Mouse (Mus musculus): ENCODE measurements around the gene Sorcs1. TPM values are rescaled to one million over a fixed set of nuclear protein-coding genes. Genes with fewer than 3 reads are reported as not detected.

Sorcs1 gene
- polyA plus RNA-seq, 1 experiment from 2014 or later = 10.2 TPM

DNA sequence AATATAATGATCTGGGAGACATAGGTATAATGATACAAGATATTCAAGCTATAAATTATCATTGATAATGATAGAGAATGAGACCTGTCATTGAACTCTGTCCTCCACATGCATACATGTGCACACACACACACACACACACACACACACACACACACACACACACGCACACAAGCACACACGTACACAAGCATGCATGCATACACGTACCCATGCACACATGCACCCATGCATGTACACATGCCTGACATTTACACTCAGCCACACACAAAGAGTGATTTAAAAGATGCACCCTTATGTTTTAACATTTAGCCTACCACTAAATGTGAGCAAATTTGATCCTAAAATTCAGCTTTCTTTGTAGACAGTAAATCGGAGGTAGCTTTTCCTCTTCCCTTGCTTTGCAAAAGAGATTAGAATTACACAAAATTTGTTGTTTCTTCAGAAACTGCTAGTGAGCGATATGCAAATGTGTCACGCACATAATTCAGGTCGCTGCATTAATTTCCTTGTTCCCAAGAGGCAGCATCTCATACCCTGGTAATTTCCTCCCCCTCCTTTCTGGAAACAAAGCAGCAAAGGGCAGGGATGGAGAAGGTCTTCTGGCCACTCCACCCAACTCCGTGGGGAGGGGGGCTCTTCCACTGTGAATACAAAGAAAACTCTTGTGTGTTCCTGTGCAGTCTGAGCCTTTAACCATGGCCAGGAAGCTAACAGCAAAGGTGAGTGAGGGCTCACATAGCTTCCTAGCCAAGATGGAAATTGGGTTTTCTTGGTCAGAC lies 38.0 kb downstream of the Sorcs1 start:
- H3K9ac ChIP-seq = no peak overlapping the region
- H3K9me3 ChIP-seq = no peaks in the 10 kb centered on the region
- H3K27ac ChIP-seq = no peak overlapping the region
- peaks cover 6% of the 10 kb centered on the region; the same call in 1 of the 2 replicates for H3K4me1 ChIP-seq
- no peaks in the 10 kb centered on the region for H3K27me3 ChIP-seq (replicated peaks)
- no peaks in the 10 kb centered on the region for H3K36me3 ChIP-seq
- 66% methylated on average over 8 of the region's 8 CpGs for WGBS
- no peak overlapping the region for H3K4me3 ChIP-seq
- no peak overlapping the region for H3K4me2 ChIP-seq (replicated peaks)
- ATAC-seq (ENCODE audit: low FRiP score, low read depth) = peak; percentile 29; the same call in 1 of the 2 replicates

DNA sequence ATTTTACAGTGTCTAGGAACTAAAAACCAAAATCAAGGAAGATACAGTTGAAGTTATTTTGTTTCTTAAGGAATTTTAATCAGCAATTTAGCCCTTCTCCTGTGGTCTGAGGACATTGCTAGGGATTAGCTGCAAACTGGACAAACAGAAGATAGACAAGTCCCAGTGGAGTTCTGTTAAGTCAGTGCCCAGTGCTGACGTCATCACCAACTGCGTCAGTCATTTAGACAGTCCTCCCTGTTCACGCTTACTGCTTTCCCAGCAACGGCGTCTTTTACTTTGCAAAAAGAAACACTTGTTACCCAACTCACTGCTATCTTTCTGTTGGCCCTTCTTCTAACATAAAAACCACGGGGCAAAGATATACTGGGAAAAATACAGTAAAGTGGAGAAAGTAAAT lies 40.3 kb downstream of the Sorcs1 start:
- Histone ChIP-seq H3K4me1 (peaks cover 6% of the 10 kb centered on the region; the same call in 1 of the 2 replicates), H3K27ac (no peak overlapping the region), H3K4me2 (replicated peaks) (no peak overlapping the region), H3K9ac (no peak overlapping the region), H3K9me3 (no peaks in the 10 kb centered on the region), H3K27me3 (replicated peaks) (no peaks in the 10 kb centered on the region), H3K36me3 (no peaks in the 10 kb centered on the region), H3K4me3 (no peak overlapping the region)
- ATAC-seq (ENCODE audit: low FRiP score, low read depth) = no peak
- 78% methylated on average over 6 of the region's 6 CpGs for WGBS

DNA sequence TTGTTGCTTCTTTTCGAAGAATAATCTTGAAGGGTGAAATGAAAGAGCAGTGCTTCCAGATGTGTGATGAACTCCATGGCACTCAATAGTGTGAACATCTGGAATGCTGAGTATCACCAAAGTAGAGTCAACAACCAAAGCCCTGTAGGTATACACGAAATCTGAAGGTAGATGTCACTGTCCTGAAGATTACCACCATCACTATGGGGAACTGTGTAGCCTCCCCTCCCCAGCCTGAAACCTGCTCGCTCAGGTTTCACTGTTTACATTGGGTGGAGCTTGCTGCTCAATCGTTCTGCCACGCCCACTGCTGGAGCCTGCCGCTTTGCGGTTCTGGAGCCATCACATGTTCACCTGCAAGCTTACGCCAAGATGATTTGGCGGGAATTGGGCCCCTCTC lies 64.4 kb downstream of the Sorcs1 start:
- ATAC-seq (ENCODE audit: low FRiP score, low read depth) = no peak
- no peak overlapping the region for H3K9ac ChIP-seq
- H3K4me1 ChIP-seq = peaks cover 4% of the 10 kb centered on the region; the same call in 1 of the 2 replicates
- H3K27me3 ChIP-seq (replicated peaks) = no peaks in the 10 kb centered on the region
- H3K27ac ChIP-seq = no peak overlapping the region
- no peaks in the 10 kb centered on the region for H3K9me3 ChIP-seq
- H3K4me3 ChIP-seq = no peak overlapping the region
- H3K4me2 ChIP-seq (replicated peaks) = no peak overlapping the region
- H3K36me3 ChIP-seq = no peaks in the 10 kb centered on the region
- WGBS = 34% methylated on average over 9 of the region's 9 CpGs

DNA sequence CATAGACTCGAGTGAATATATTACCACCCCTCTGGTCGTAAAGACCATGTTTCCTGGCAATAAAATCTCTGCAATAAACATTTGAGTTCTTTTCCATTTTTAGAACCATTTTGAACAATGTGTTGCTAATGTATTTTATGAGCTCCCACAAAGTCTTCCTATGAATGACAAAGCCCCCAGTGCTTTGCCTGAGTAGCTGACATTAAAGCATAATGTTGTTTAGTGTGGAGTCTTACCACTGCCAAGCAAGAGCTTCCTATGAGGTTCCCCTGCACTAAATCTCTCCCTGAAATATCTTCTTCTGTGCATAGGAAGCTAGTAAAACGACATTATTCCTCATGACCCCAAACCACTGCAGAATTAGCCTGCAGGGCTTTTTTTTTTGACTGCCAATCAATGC lies 66.8 kb downstream of the Sorcs1 start:
- WGBS = 30% methylated on average over 3 of the region's 3 CpGs
- H3K27ac ChIP-seq = no peak overlapping the region
- H3K27me3 ChIP-seq (replicated peaks) = no peaks in the 10 kb centered on the region
- no peaks in the 10 kb centered on the region for H3K9me3 ChIP-seq
- H3K36me3 ChIP-seq = no peaks in the 10 kb centered on the region
- H3K9ac ChIP-seq = no peak overlapping the region
- ATAC-seq (ENCODE audit: low FRiP score, low read depth) = no peak
- no peak overlapping the region for H3K4me2 ChIP-seq (replicated peaks)
- H3K4me1 ChIP-seq = no peaks in the 10 kb centered on the region
- H3K4me3 ChIP-seq = no peak overlapping the region

DNA sequence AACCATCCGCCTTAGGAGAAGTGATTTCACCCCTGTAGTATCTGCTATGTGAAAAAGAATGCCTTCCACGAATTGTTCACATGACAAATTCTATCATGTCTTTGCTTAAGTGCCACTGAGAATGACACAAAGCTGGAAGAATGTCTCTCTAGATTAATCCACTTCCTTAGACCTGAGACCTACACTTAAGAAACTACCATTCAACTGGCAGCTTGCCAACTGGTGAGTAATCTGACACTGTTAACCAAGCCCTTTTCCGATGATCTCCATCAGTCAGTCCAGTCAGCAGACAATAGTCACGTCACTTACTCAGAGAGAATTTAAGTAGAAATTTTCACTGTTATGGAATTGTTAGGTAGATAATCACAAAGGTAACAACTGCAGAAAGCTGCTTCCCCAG lies 74.6 kb downstream of the Sorcs1 start:
- Histone ChIP-seq H3K9ac (no peak overlapping the region), H3K27ac (no peak overlapping the region), H3K27me3 (replicated peaks) (no peaks in the 10 kb centered on the region), H3K9me3 (no peaks in the 10 kb centered on the region), H3K4me2 (replicated peaks) (no peak overlapping the region), H3K4me1 (no peaks in the 10 kb centered on the region), H3K36me3 (no peaks in the 10 kb centered on the region), H3K4me3 (no peak overlapping the region)
- 81% methylated on average over 4 of the region's 4 CpGs for WGBS
- no peak for ATAC-seq (ENCODE audit: low FRiP score, low read depth)

DNA sequence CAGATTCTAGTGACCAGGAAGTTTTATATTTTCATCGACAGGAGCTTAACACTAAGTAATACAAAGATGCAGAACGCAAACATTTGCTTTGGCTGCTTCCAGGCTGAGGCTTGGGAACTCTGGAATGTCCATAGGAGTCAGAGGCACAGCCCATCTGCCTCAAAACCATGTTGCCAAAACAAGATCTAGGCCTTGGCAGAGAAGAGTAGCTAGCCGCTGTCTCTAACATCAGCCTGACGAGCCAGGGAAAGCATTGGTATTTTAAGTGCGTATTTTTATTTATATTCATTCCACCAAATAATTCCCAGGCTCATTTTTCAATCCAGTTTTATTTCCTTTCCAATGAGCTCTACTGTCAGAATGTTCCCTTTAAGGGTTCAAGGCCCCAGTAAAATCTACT lies 75.1 kb downstream of the Sorcs1 start:
- H3K9me3 ChIP-seq = no peaks in the 10 kb centered on the region
- 92% methylated on average over 5 of the region's 5 CpGs for WGBS
- no peak overlapping the region for H3K9ac ChIP-seq
- no peak for ATAC-seq (ENCODE audit: low FRiP score, low read depth)
- H3K4me1 ChIP-seq = no peaks in the 10 kb centered on the region
- no peak overlapping the region for H3K27ac ChIP-seq
- no peak overlapping the region for H3K4me2 ChIP-seq (replicated peaks)
- no peaks in the 10 kb centered on the region for H3K36me3 ChIP-seq
- no peak overlapping the region for H3K4me3 ChIP-seq
- no peaks in the 10 kb centered on the region for H3K27me3 ChIP-seq (replicated peaks)

DNA sequence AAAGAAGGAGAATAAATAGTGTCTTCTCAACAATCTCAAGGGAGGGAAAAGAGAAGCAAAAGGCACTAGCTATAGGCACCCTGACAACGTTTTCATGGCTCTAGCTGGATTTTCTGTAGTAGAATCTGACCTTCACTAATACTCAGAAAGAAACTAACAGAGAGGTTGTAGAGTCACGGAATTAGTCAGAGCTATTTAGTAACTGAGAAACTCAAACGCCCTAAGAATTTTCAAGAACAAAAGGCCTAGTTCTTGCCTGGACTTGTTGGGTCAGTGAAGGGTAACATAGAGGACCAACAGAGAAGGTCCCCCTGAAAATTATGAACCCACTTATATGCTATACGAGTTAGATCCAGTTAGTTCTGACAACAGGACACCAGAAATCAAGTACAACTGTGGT lies 81.1 kb downstream of the Sorcs1 start:
- H3K4me2 ChIP-seq (replicated peaks) = no peak overlapping the region
- no peaks in the 10 kb centered on the region for H3K27me3 ChIP-seq (replicated peaks)
- H3K4me3 ChIP-seq = no peak overlapping the region
- no peak overlapping the region for H3K27ac ChIP-seq
- H3K36me3 ChIP-seq = no peaks in the 10 kb centered on the region
- no peak overlapping the region for H3K9ac ChIP-seq
- no peak for ATAC-seq (ENCODE audit: low FRiP score, low read depth)
- WGBS = 85% methylated on average over 4 of the region's 4 CpGs
- no peaks in the 10 kb centered on the region for H3K9me3 ChIP-seq
- no peaks in the 10 kb centered on the region for H3K4me1 ChIP-seq

DNA sequence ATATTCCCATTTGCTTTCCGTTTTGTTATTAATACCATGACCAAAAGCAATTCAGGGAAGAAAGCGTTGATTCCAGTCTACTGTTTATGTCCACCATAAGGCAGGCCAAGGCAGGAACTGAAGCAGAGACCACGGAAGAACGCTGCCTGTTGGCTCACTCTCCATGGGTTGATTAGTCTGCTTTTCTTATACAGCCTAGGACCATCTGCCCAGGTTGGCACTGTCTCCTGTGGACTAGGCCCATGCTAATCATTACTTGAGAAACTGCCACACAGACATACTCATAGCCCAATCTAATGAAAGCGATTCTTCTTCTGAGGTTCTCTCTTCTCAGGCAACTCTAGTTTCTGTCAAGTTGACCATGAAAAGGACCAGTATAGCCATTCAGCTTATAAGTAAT lies 92.3 kb downstream of the Sorcs1 start:
- no peaks in the 10 kb centered on the region for H3K36me3 ChIP-seq
- H3K27me3 ChIP-seq (replicated peaks) = no peaks in the 10 kb centered on the region
- no peaks in the 10 kb centered on the region for H3K4me1 ChIP-seq
- no peak for ATAC-seq (ENCODE audit: low FRiP score, low read depth)
- 94% methylated on average over 5 of the region's 5 CpGs for WGBS
- no peak overlapping the region for H3K4me2 ChIP-seq (replicated peaks)
- no peak overlapping the region for H3K4me3 ChIP-seq
- no peak overlapping the region for H3K27ac ChIP-seq
- H3K9ac ChIP-seq = no peak overlapping the region
- no peaks in the 10 kb centered on the region for H3K9me3 ChIP-seq

DNA sequence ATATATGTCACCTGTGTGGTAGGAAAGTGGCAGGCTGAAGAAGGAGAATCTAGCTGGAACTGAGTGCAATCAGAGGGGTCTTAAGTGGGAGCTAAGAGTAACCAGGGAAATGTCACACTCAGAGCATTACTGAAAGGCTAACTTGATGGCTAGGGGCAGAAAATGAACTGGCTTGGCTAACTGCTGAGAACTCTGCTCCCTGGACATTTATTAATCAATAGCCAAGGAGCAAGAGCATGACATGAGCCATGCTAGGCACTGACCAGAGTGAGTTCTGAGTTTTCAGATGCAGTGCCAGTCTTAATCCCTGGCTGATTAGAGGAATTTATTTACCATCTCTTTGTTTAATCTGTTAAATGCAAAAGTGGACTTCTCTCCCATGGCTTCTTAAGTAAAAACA lies 95.5 kb downstream of the Sorcs1 start:
- H3K9ac ChIP-seq = no peak overlapping the region
- H3K4me2 ChIP-seq (replicated peaks) = no peak overlapping the region
- no peaks in the 10 kb centered on the region for H3K9me3 ChIP-seq
- H3K4me1 ChIP-seq = no peaks in the 10 kb centered on the region
- no peak overlapping the region for H3K27ac ChIP-seq
- H3K36me3 ChIP-seq = no peaks in the 10 kb centered on the region
- H3K27me3 ChIP-seq (replicated peaks) = no peaks in the 10 kb centered on the region
- H3K4me3 ChIP-seq = no peak overlapping the region
- no peak for ATAC-seq (ENCODE audit: low FRiP score, low read depth)

DNA sequence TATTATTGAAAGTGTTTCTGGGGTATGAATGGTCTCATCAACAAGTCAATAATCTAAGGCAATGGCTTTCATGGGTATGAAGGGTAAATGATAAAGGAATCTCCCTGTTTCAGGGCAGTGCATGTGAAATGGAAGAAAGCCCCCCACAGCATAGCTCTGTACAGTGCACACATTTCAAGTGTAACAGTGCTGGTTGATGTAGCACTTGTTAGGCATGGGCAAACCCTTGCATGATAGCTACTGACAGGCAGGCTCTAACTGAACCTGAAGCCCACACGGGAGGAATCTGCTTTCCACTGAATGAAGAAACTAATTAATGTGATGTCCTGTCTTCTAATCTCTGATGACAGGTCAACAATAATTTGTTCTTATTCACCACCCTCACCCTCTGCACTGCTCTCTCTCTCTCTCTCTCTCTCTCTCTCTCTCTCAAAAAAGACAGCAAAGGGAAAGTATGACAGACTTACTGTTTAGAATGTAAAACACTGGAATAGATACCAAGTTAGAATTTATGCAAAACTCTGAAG lies 108.7 kb downstream of the Sorcs1 start:
- H3K27ac ChIP-seq = no peak overlapping the region

DNA sequence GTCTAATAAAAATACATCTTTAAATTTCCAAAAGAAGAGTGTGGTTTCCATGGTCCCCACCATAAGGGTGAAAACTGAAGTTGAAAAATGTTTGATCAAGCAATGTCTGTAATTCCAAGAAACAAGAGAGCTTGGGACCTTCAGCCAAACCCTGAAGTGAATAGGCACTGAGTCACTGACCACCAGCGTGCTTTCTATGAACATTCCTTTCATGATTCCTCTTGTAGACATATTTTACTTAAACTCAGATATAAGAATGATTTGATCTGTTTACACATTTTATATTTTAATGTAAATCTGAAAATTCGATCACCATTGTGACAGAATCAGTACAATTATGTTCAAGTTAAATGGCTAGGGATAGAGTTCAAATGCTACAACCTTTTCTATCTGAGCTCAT lies 112.1 kb downstream of the Sorcs1 start:
- no peak overlapping the region for H3K27ac ChIP-seq
- no peaks in the 10 kb centered on the region for H3K36me3 ChIP-seq
- no peak for ATAC-seq (ENCODE audit: low FRiP score, low read depth)
- no peak overlapping the region for H3K4me3 ChIP-seq
- no peaks in the 10 kb centered on the region for H3K27me3 ChIP-seq (replicated peaks)
- no peak overlapping the region for H3K9ac ChIP-seq
- no peak overlapping the region for H3K4me2 ChIP-seq (replicated peaks)
- H3K4me1 ChIP-seq = no peaks in the 10 kb centered on the region
- H3K9me3 ChIP-seq = no peaks in the 10 kb centered on the region
- WGBS = 92% methylated on average over 2 of the region's 2 CpGs

More for the DNA sequence above, 108.7 kb downstream of the Sorcs1 start:
- ATAC-seq (ENCODE audit: low FRiP score, low read depth) = no peak
- Histone ChIP-seq H3K9ac (no peak overlapping the region), H3K9me3 (no peaks in the 10 kb centered on the region), H3K36me3 (no peaks in the 10 kb centered on the region), H3K4me1 (no peaks in the 10 kb centered on the region), H3K4me3 (no peak overlapping the region), H3K27me3 (replicated peaks) (no peaks in the 10 kb centered on the region), H3K4me2 (replicated peaks) (no peak overlapping the region)
- 82% methylated on average over 1 of the region's 1 CpGs for WGBS

DNA sequence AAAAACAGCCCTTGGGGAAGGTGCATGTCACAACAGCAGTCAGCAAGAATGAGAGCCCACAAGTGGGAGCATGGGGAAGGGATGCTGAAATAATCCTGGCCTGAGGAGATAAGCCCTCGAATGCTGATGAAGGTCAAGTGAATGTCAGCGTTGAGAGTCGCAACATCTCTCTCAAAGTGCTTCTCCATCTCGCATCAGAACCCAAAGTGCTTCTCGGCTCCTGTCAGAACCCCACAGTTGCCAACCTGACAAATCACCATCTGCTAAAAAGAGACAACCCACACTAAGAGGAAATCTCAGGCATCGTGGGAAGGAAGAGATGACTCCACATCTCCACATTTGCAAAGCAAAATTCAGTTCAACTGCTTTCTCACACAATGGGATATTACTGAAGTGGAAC lies 119.7 kb downstream of the Sorcs1 start:
- H3K4me1 ChIP-seq = no peaks in the 10 kb centered on the region
- H3K9me3 ChIP-seq = no peaks in the 10 kb centered on the region
- 58% methylated on average over 6 of the region's 6 CpGs for WGBS
- no peaks in the 10 kb centered on the region for H3K36me3 ChIP-seq
- no peak for ATAC-seq (ENCODE audit: low FRiP score, low read depth)
- no peak overlapping the region for H3K9ac ChIP-seq
- H3K4me2 ChIP-seq (replicated peaks) = no peak overlapping the region
- no peak overlapping the region for H3K4me3 ChIP-seq
- H3K27me3 ChIP-seq (replicated peaks) = no peaks in the 10 kb centered on the region
- H3K27ac ChIP-seq = no peak overlapping the region

DNA sequence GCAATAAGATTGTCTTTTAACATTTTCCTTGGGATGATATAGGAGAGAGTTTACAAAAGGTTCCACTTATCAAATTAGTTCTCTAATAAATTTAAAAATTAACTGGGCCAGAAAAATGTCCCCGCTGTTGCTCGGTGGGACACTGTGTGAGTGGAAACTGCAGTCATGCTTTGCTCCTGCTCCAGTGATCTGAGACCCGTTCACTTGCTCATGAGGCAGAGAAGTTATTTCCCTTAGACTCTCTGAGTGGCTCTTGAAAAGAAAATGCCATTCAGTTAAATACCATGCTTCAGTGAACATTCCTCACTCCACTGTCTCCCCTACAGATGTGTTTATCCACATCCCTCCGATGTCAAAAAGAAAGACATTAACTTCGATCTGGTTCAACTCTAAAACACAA lies 144.4 kb downstream of the Sorcs1 start:
- no peak for ATAC-seq (ENCODE audit: low FRiP score, low read depth)
- WGBS = 58% methylated on average over 5 of the region's 5 CpGs
- H3K4me1 ChIP-seq = no peaks in the 10 kb centered on the region
- no peaks in the 10 kb centered on the region for H3K36me3 ChIP-seq
- no peak overlapping the region for H3K27ac ChIP-seq
- H3K27me3 ChIP-seq (replicated peaks) = no peaks in the 10 kb centered on the region
- H3K4me2 ChIP-seq (replicated peaks) = no peak overlapping the region
- no peak overlapping the region for H3K9ac ChIP-seq
- no peak overlapping the region for H3K4me3 ChIP-seq
- no peaks in the 10 kb centered on the region for H3K9me3 ChIP-seq

All from neural tube, embryonic 12.5 days (tissue).